Mouse (Mus musculus) cerebellum, postnatal 10 days (tissue): Measurements from ENCODE around the gene Meis3.

ENCODE experiments used
- DNase-seq, 2 experiments: peaks; one replicate each; pipeline ENCODE4 v3.0.0; 2021; ENCODE audit warnings: mixed read lengths in 2 of 2

Meis3 gene

DNA sequence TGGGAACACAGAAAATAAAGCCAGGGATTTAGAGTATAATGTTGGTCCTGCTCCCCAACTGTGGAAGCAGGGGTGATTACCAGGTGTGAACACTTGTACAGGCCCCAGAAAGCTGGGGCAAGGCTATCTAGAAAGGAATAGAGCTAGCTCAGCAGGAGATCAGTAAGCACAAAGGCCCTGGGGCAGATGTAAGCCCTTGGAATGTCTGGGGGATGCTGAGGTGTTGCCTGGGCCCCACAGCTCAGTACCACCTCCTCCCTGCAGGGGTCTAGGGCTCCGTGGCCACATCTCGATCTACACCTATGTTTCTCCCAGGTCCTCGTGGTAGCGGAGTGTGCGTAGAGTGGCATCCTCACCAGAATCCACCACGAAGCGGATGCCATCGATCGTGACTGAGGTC, 39.1 kb downstream of the Meis3 start:
- no peak for DNase-seq

DNA sequence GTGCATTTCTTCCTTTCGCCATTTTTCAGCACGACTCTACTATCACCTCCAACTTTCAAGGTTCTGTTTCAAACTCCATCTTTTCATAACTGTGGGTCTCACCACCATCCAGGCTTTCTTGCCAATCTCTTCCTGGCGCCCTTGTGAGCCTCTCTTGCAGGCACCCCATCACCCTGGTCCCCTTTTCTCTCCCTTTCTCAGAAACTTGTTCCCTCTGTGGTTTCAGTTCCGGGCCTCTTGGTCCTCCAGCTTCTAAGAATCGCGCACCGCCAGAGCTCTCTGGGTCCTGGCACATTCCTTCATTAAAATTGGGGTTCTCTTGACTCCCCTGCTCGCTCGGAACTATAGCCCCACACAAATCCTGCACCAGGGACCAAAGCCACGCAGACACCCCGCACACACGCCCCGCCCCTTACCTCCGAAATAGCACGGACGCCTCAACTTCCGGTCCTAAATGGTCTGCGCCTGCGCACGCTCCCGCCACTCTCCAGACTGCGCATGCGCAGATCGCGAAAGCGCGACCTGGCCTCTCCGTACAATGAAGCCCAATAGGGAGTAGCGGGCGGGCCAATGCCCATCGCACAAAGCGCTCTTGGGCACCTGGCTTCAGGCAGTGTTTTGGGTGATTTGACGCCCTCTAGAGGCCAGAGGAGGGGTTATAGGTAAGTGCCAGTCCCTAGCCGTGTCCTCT, 46.8 kb downstream of the Meis3 start, which contains the start of gene Dhx34:
Dhx34 (minus strand) TSS at position 456 of the 691 bp plus-strand sequence.
- DNase-seq, result peak; percentile 98

DNA sequence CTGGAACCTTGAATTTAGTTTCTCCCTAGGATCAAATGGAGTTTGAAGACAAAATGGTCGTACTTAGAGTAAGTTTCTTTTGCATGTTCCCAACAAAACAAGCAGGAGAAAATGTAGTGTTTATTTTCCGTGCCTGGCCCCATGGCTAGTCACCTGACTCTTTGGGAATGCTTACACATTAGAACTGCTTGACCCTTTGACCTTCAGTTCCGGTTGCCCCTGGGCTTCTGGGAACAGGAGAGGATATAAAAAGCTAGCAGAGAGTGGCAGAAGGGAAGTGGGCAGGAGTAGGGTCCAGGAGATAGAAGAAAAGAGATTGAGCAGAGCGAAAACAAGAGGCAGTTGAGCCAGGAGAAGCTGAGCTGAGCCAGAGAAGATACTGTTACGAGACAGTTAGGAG, 55.0 kb downstream of the Meis3 start:
- DNase-seq, result no peak
